Mouse (Mus musculus): ENCODE measurements around the gene Wdr72. TPM values are rescaled to one million over a fixed set of nuclear protein-coding genes. Genes with fewer than 3 reads are reported as not detected.

Gene Wdr72
- polyA plus RNA-seq, 1 experiment from 2014 or later = 0.14 TPM

DNA sequence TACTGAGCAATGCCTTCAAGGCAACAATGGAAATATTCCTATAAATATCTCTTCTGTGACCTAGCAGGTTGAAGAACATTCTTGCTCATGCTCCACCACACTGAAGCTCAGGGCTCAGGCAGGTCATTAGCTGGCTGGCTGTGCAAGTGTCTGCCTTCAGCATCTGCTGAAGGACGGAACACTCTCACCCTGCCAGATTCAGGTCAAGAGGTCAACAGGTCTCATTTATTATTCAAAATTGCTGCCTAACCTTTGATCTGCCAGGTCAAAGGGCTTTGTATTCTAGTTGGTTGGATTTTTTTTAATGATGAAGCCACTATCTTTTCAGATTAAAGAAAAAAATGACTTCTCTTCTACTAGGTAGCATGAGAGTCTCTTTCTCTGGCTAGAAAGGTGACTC, 139.3 kb downstream of the Wdr72 start:
- Histone ChIP-seq H3K27me3 (no peaks in the 10 kb centered on the region), H3K27ac (no peak overlapping the region), H3K4me3 (no peak overlapping the region), H3K36me3 (ENCODE audit: poor library complexity, severe bottlenecking) (no peaks in the 10 kb centered on the region), H3K4me2 (no peak overlapping the region), H3K9ac (no peak overlapping the region), H3K4me1 (no peaks in the 10 kb centered on the region), H3K9me3 (replicated peaks) (no peaks in the 10 kb centered on the region)
- 16% methylated on average over 1 of the region's 1 CpGs for WGBS
- ATAC-seq = no peak

DNA sequence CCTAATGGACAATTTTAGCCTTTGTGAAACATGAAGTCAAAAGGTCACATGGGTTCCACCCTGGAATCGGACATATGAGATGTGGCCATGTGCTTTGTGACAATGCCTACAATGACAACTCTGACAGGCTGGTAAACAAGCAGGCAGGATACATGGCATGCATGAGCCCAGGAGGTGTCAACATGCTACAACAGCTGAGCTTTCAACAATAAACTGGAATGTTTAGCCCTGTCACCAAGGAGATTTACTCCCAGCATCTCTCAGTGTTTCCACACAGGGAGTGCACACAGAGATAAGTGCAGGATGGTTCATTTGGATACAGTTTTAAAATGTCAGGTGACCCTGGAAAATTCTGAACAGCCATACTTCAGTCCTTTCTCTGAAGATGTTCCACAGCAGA, 140.4 kb downstream of the Wdr72 start:
- no peak overlapping the region for H3K4me2 ChIP-seq
- H3K9ac ChIP-seq = no peak overlapping the region
- no peaks in the 10 kb centered on the region for H3K27me3 ChIP-seq
- H3K4me1 ChIP-seq = no peaks in the 10 kb centered on the region
- no peaks in the 10 kb centered on the region for H3K36me3 ChIP-seq (ENCODE audit: poor library complexity, severe bottlenecking)
- no peak overlapping the region for H3K27ac ChIP-seq
- 49% methylated on average over 1 of the region's 1 CpGs for WGBS
- no peak overlapping the region for H3K4me3 ChIP-seq
- no peak for ATAC-seq
- no peaks in the 10 kb centered on the region for H3K9me3 ChIP-seq (replicated peaks)

DNA sequence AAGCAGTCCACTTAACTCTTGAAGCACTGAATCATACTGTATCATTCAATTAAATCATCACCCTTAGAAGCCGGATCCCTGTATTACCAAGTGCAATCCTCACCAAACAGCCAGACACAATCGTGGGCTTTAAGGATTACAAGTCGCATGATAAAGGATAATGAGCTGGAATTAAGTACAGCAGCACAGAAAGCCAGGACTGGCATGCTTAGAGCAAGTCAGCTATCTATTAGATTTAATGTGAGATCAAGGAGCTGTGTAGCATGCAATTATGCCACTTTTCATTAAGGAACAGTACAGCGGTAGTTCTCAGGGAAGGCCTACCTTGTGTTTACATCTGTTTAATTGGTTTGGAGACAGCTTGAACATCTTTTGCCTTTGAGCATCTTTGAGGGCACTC, 148.2 kb downstream of the Wdr72 start:
- Histone ChIP-seq H3K4me2 (no peak overlapping the region), H3K36me3 (ENCODE audit: poor library complexity, severe bottlenecking) (no peaks in the 10 kb centered on the region), H3K9me3 (replicated peaks) (no peaks in the 10 kb centered on the region), H3K27me3 (no peaks in the 10 kb centered on the region), H3K4me1 (no peaks in the 10 kb centered on the region), H3K4me3 (no peak overlapping the region), H3K27ac (no peak overlapping the region), H3K9ac (no peak overlapping the region)
- no peak for ATAC-seq
- WGBS = 25% methylated on average over 4 of the region's 4 CpGs

DNA sequence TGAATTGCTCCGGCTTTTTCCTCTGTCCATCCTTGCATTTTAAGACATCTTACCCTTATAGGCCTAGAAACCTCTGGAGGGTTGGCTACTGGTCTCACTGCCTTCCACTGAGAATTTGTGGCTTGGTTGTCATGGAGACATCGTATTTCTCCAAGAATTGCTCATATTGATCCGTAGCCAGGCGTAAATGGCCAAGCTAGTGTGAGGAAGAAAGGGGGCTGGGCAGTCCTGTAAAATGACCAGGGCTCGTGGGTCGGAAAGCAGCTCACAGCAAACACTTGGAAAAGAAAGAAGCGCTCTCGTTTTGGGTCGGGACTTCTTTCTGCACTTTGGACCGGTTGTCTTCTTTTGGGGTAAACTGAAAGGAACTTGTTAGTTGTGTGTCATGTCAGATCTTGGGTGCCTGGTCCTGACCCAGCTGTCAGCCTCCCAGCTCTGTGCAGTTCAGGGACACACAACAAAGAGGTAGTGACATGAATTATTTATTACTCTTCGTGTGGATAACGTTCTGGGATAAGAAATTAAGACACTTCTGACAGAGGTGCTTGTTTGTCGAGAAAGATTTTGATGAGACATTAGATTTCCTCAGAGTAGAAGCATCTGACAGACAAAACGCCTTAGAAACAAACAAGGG, 167.7 kb downstream of the Wdr72 start:
- Histone ChIP-seq H3K36me3 (ENCODE audit: poor library complexity, severe bottlenecking) (no peaks in the 10 kb centered on the region), H3K4me1 (peaks cover 22% of the 10 kb centered on the region), H3K4me2 (0 out of 2 replicates have a peak overlapping the region, but pooled peaks have one; percentile 14), H3K4me3 (no peak overlapping the region), H3K27ac (no peak overlapping the region), H3K9me3 (replicated peaks) (no peaks in the 10 kb centered on the region), H3K9ac (no peak overlapping the region), H3K27me3 (no peaks in the 10 kb centered on the region)
- ATAC-seq = no peak
- WGBS = 35% methylated on average over 14 of the region's 14 CpGs

DNA sequence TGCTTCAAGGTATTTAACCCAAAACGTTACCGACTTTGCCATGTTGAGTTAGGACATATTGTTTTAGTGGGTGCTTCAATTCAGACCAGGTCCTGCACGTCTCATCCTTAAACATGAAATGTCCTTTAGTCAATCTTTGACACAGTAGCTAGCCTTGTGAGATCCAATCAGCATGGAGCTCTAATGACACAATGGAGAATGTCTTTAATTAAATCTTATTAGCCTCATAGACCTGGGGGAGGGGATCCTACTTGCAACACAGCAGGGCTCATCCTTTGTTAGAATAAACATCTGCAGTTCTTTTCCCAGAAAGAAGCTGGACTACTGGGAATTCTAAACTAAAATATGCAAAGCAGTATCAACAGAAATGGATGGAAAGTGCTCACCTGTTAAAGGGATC, 171.9 kb downstream of the Wdr72 start:
- Histone ChIP-seq H3K4me1 (peaks cover 12% of the 10 kb centered on the region), H3K9ac (no peak overlapping the region), H3K36me3 (ENCODE audit: poor library complexity, severe bottlenecking) (no peaks in the 10 kb centered on the region), H3K9me3 (replicated peaks) (no peaks in the 10 kb centered on the region), H3K27ac (no peak overlapping the region), H3K4me3 (no peak overlapping the region), H3K27me3 (no peaks in the 10 kb centered on the region), H3K4me2 (no peak overlapping the region)
- WGBS = 11% methylated on average over 3 of the region's 3 CpGs
- ATAC-seq = no peak

DNA sequence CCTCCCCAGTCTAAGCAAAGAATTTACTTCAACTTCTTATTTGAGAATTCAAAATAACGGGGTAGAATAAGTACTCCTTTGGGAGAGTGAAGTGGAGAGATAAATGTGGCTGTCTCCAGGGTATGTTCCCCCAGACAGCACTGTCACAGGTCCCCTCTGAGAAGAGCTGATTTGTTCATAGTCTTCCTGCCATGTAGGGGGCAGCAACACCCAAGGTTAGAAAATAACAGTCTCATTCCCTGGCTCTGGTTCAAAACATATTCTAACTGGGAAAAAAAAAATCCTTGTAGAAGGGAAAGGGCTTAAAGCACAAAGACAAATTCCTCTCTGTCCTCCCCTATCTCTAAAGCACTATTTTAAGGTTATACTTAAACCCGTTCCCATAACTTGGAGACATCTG, 176.1 kb downstream of the Wdr72 start:
- ATAC-seq = no peak
- H3K27me3 ChIP-seq = no peaks in the 10 kb centered on the region
- no peaks in the 10 kb centered on the region for H3K9me3 ChIP-seq (replicated peaks)
- H3K9ac ChIP-seq = no peak overlapping the region
- 78% methylated on average over 2 of the region's 2 CpGs for WGBS
- H3K4me2 ChIP-seq = no peak overlapping the region
- H3K36me3 ChIP-seq (ENCODE audit: poor library complexity, severe bottlenecking) = no peaks in the 10 kb centered on the region
- no peak overlapping the region for H3K4me3 ChIP-seq
- peaks cover 3% of the 10 kb centered on the region; the same call in 1 of the 2 replicates for H3K4me1 ChIP-seq
- H3K27ac ChIP-seq = no peak overlapping the region

DNA sequence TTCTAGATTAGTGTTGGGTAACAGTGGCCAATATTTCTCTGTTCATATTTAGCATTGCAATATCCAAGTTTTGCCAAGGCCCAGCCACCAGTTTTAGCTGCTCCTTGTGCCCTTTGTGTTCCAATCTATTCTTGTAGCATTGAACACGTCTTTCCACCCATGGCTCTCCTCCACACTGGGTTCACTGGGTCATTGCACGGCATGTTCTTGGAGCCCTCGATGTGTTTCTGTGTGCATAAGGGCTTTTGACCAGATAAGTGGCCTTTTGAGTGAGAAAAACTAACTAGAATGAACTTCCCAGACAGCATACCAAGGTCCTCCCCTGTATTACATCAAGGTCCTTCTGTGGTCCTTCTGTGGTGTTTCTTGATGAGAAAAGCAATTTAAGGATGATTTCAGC, 184.3 kb downstream of the Wdr72 start:
- 80% methylated on average over 3 of the region's 3 CpGs for WGBS

DNA sequence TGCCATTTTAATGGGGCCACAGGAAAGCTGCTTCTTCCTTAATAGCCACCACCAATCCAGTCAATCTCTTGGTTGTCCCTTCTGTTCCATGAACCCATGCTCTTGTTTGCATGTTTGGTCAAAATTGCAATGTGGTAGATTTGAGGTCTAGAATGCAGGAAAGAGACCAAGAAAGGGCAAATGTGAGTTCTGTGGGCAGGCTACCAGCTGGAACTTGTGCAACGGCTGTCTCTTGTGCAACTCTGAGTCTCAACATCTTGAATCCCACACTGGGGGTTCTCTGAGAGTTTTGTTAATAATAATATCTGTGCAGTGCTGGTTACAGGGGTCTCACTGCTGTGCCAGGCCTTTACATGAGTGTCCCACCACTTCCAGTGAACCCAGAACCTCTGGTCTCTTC, 208.6 kb downstream of the Wdr72 start:
- H3K27ac ChIP-seq = no peak overlapping the region
- H3K36me3 ChIP-seq (ENCODE audit: poor library complexity, severe bottlenecking) = no peaks in the 10 kb centered on the region
- no peaks in the 10 kb centered on the region for H3K4me1 ChIP-seq
- no peak overlapping the region for H3K4me3 ChIP-seq
- no peak overlapping the region for H3K4me2 ChIP-seq
- no peaks in the 10 kb centered on the region for H3K9me3 ChIP-seq (replicated peaks)
- no peak overlapping the region for H3K9ac ChIP-seq
- no peak for ATAC-seq
- no peaks in the 10 kb centered on the region for H3K27me3 ChIP-seq
- WGBS = 75% methylated on average over 1 of the region's 1 CpGs

More for the DNA sequence above, 184.3 kb downstream of the Wdr72 start:
- Histone ChIP-seq H3K27ac (no peak overlapping the region), H3K36me3 (ENCODE audit: poor library complexity, severe bottlenecking) (no peaks in the 10 kb centered on the region), H3K27me3 (no peaks in the 10 kb centered on the region), H3K4me2 (no peak overlapping the region), H3K4me1 (no peaks in the 10 kb centered on the region), H3K9ac (no peak overlapping the region), H3K4me3 (no peak overlapping the region), H3K9me3 (replicated peaks) (no peaks in the 10 kb centered on the region)
- no peak for ATAC-seq

DNA sequence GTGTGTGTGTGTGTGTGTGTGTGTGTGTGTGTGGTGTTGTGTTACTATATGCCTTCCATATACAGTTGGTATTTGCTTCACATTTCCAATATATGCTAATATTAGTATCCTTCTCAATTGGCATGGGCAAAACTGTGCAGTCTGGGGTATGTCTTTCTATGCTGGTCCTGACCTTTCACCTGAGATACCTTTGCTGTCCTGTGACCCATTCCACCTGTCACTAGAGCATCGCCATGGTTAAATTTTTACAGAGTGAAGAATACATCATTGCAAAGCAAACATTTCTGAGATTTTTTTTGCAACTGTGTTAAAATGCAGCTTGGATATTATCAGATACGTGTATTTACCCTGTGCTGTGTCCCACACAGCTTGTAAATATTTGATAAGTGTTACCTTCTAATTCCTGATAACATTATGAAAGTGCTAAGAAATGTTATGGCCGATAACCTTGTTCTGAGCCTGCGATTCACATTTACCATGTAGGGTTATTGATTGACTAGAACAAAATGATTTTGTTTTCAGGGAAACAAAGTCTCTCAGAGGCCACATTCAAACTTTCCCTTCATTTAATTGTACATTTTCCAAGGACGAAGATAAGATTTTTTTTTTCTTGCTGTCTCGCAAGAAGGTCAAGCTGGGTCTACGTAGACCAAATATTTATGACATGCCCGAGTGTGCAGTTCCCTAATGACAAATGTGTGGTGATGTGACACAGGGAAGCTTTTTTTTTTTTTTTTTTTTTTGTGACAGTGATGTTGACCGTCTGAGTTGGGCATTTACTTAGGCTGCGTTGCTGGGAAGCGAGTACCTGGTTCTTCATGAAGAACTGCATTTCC, 214.2 kb downstream of the Wdr72 start:
- no peaks in the 10 kb centered on the region for H3K9me3 ChIP-seq (replicated peaks)
- no peaks in the 10 kb centered on the region for H3K36me3 ChIP-seq (ENCODE audit: poor library complexity, severe bottlenecking)
- H3K27ac ChIP-seq = no peak overlapping the region
- no peak overlapping the region for H3K9ac ChIP-seq
- 52% methylated on average over 11 of the region's 11 CpGs for WGBS
- peaks cover 9% of the 10 kb centered on the region for H3K27me3 ChIP-seq
- no peak overlapping the region for H3K4me3 ChIP-seq
- no peak for ATAC-seq
- no peak overlapping the region for H3K4me2 ChIP-seq
- H3K4me1 ChIP-seq = no peaks in the 10 kb centered on the region

DNA sequence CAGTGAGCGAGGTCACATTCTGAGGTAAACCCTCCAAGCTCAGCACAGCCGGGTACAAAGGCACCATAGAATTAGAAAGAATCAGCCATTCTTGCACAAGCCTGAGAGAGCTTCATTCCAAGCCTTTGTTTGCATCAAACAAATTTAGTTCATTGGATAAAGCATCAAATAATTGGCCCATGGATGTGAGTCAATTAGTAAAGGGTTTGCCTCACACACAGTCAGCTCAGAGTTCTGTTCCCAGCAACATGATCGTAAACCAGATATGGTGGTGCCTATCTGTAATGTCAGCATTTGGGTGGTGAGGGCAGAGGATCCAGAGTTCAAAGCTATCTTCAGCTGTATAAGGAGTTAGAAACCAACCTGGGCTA, 214.8 kb downstream of the Wdr72 start:
- Histone ChIP-seq H3K4me1 (no peaks in the 10 kb centered on the region), H3K9me3 (replicated peaks) (no peaks in the 10 kb centered on the region), H3K36me3 (ENCODE audit: poor library complexity, severe bottlenecking) (no peaks in the 10 kb centered on the region), H3K27me3 (peaks cover 12% of the 10 kb centered on the region), H3K4me3 (no peak overlapping the region), H3K9ac (no peak overlapping the region), H3K27ac (no peak overlapping the region), H3K4me2 (no peak overlapping the region)
- no peak for ATAC-seq
- WGBS = 10% methylated on average over 3 of the region's 3 CpGs

DNA sequence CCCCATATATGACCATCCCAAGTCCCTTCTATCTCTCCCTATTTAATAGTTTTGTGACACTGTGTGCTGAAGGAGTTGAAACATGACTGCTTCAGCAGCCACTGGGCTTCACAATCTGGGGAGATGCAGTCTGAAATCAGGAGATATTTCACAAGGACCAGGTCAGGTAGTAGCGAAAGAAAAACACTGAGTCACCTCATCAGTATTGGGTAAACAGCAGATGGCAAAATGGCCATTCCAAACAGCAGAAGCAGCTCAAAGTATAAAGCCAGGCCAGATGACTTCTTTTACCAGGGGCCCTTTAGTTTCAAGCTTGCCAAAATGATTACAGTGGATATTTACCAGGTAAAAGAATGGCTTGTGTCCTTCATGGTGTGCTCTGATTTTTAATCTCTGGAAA, 215.8 kb downstream of the Wdr72 start:
- Histone ChIP-seq H3K4me1 (peaks cover 6% of the 10 kb centered on the region), H3K9me3 (replicated peaks) (no peaks in the 10 kb centered on the region), H3K36me3 (ENCODE audit: poor library complexity, severe bottlenecking) (no peaks in the 10 kb centered on the region), H3K4me2 (no peak overlapping the region), H3K4me3 (no peak overlapping the region), H3K27me3 (peaks cover 13% of the 10 kb centered on the region), H3K27ac (no peak overlapping the region), H3K9ac (no peak overlapping the region)
- no peak for ATAC-seq
- WGBS = 97% methylated on average over 1 of the region's 1 CpGs

DNA sequence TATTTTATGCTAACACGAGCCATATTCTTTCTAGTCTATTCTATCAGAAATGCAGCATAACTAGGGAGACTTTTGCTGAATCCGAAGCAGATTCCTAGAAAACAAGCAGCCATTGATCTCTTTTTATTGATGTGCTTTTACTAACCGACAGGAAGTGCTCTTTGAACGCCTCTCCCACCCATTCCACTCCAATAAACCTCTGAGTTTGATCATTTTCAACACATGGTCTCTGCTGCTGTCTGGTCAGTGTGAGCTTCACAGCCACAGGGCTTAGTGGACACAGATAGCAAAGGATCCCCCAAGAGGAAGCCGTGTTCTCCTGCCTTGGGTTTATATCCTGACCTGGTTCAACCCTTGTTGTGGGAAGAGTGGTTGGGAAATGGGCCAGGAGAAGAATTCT, 218.7 kb downstream of the Wdr72 start:
- Histone ChIP-seq H3K9me3 (replicated peaks) (no peaks in the 10 kb centered on the region), H3K9ac (no peak overlapping the region), H3K36me3 (ENCODE audit: poor library complexity, severe bottlenecking) (no peaks in the 10 kb centered on the region), H3K27me3 (peaks cover 13% of the 10 kb centered on the region), H3K4me3 (no peak overlapping the region), H3K4me2 (no peak overlapping the region), H3K27ac (no peak overlapping the region), H3K4me1 (peaks cover 11% of the 10 kb centered on the region)
- 78% methylated on average over 5 of the region's 5 CpGs for WGBS
- ATAC-seq = no peak

Measured in forebrain, embryonic 13.5 days (tissue).